13 mouse cellular contexts compared by ENCODE assay signal in the genomic region with DNA sequence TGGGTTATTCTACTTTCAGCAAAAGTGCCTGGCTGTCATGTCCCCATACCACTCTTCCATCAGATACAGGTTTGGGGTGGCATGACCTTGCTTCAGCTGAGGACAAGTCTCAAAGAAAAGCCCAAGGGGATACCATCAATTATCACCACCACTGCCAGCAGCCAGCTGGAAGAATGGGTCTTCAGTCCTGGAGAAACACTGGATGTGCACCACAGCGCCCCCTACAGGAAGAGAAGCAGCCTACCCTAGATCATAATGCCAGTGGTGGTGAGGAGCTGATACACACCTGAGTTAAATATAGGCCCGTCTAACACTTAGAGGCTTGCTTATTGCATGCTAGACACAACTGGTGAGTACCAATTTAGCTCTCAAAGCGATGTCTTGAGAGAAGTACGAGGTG. TPM values are rescaled to one million over a fixed set of nuclear protein-coding genes. Genes with fewer than 3 reads are reported as not detected.
DNase-seq lines count a peak whose midpoint lies in the region; TF ChIP-seq lines count a peak whose summit lies in the region.
"Had no signal": no experiment of that assay in that cellular context is flagged by ENCODE, and none has a peak within 500 bp of the region (broad histone marks: within the 10 kb centered on the region; RNA-seq: fewer than 3 reads in every experiment).

No protein-coding gene starts in this region.

- H3K4me1 ChIP-seq in cerebellum, adult 2 months (ENCODE audit: control insufficient read depth, insufficient read depth, low read length) = peaks cover 3% of the 10 kb centered on the region; the same call in 1 of the 2 replicates
- no peaks in the 10 kb centered on the region; the same call in 1 of the 2 replicates for H3K4me1 ChIP-seq in lung, adult 2 months (ENCODE audit: control insufficient read depth, insufficient read depth, low read length)
- H3K4me1 ChIP-seq in MEL (ENCODE audit: control insufficient read depth in 1 of 2, insufficient read depth in 2 of 2, low read length in 2 of 2) = peaks cover 0 to 5% of the 10 kb centered on the region in 2 experiments; a peak in 3 of 4 replicates

- DNase-seq in cerebellum, adult 2 months = no peak
- no peak for DNase-seq in cerebellum, adult 8-10 months
- no peak for DNase-seq in lung, adult 2 months
- no peak for DNase-seq in lung, postnatal 25 days (ENCODE audit: low spot score)
- DNase-seq in MEL (ENCODE audit: low read depth, low spot score) = peak; percentile 46
- DNase-seq in induced T-regulatory cell, adult 2 months (ENCODE audit: low read depth) = peak; percentile 55
- no peak for DNase-seq in heart, adult 9 months (ENCODE audit: low spot score in 2 of 2)
- DNase-seq in urinary bladder, postnatal 36 days (ENCODE audit: low spot score in 2 of 2) = no peak
- DNase-seq: lung, postnatal 4 days had no signal

- no peak; the same call in 1 of the 2 replicates for TF ChIP-seq RAD21 in MEL (IDR thresholded peaks at IDR 0.05; ENCODE audit: low read depth, low read length)

- no peaks in the 10 kb centered on the region for H3K27me3 ChIP-seq in cerebellum, adult 2 months (ENCODE audit: control insufficient read depth, insufficient read depth, low read length)
- no peaks in the 10 kb centered on the region for H3K27me3 ChIP-seq in MEL (ENCODE audit: control insufficient read depth in 1 of 2, insufficient read depth in 2 of 2, low read length in 2 of 2)
- H3K27me3 ChIP-seq: stomach, embryonic 15.5 days had no signal

- no peaks in the 10 kb centered on the region for H3K36me3 ChIP-seq in MEL (ENCODE audit: control insufficient read depth in 1 of 2, insufficient read depth in 2 of 2, low read length in 2 of 2)
- H3K36me3 ChIP-seq: stomach, embryonic 15.5 days had no signal

- no peaks in the 10 kb centered on the region for H3K9me3 ChIP-seq in MEL (replicated peaks; ENCODE audit: insufficient read depth, low read length)
- H3K9me3 ChIP-seq: stomach, embryonic 15.5 days had no signal

- no peak overlapping the region for H3K27ac ChIP-seq in cerebellum, adult 2 months (ENCODE audit: insufficient read depth, low read length)
- no peak overlapping the region for H3K27ac ChIP-seq in MEL (ENCODE audit: control insufficient read depth, low read depth, low read length)
- H3K27ac ChIP-seq: stomach, embryonic 15.5 days had no signal

- no peak for TF ChIP-seq EP300 in MEL (IDR thresholded peaks at IDR 0.05; ENCODE audit: low read depth in 1 of 2, low read length in 2 of 2)

- H3K4me3 ChIP-seq in cerebellum, adult 2 months (replicated peaks; ENCODE audit: insufficient read depth, low read depth, low read length) = no peak overlapping the region
- H3K4me3 ChIP-seq in lung, adult 2 months (replicated peaks; ENCODE audit: extremely low read depth, low read depth, low read length) = no peak overlapping the region
- H3K4me3 ChIP-seq in MEL (ENCODE audit: control insufficient read depth in 1 of 2, insufficient read depth in 1 of 2, low read depth in 2 of 2, low read length in 2 of 2) = no peak overlapping the region
- H3K4me3 ChIP-seq: stomach, embryonic 15.5 days had no signal

- peak; percentile 39 for TF ChIP-seq CTCF in cerebellum, adult 2 months (IDR thresholded peaks at IDR 0.05; ENCODE audit: borderline replicate concordance, insufficient read depth, low read depth, low read length)
- TF ChIP-seq CTCF in lung, adult 2 months (IDR thresholded peaks at IDR 0.05; ENCODE audit: insufficient read depth, low read length) = peak; percentile 19; the same call in 1 of the 2 replicates
- peak; percentile 64 to 88 (median 68) for TF ChIP-seq CTCF in MEL (IDR thresholded peaks at IDR 0.05 in 2 of 3, conservative IDR thresholded peaks at IDR 0.05 in 1 of 3; ENCODE audit: control insufficient read depth in 1 of 3, insufficient read depth in 1 of 3, low read depth in 2 of 3, low read length in 3 of 3, poor library complexity in 1 of 3, severe bottlenecking in 1 of 3)

- H3K79me2 ChIP-seq in MEL (ENCODE audit: control insufficient read depth, insufficient read depth, low read length, poor library complexity) = no peaks in the 10 kb centered on the region

- TF ChIP-seq POLR2A in cerebellum, adult 2 months (IDR thresholded peaks at IDR 0.05; ENCODE audit: borderline replicate concordance, insufficient read depth, low read length) = no peak
- no peak for TF ChIP-seq POLR2A in lung, adult 2 months (IDR thresholded peaks at IDR 0.05; ENCODE audit: borderline replicate concordance, extremely low read depth, low read depth, low read length)
- no peak for TF ChIP-seq POLR2A in MEL (IDR thresholded peaks at IDR 0.05; ENCODE audit: control insufficient read depth in 1 of 2, insufficient read depth in 1 of 2, low read depth in 1 of 2, low read length in 2 of 2, poor library complexity in 1 of 2)

- WGBS in cerebellum, adult 2 months = 77% methylated on average over 4 of the region's 4 CpGs
- 73% methylated on average over 4 of the region's 4 CpGs for WGBS in lung, adult 2 months

- no peak overlapping the region for H3K9ac ChIP-seq in MEL (ENCODE audit: control insufficient read depth, low read depth, low read length, poor library complexity, severe bottlenecking)
- H3K9ac ChIP-seq: hindbrain, embryonic 14.5 days; stomach, embryonic 15.5 days had no signal

TF ChIP-seq in MEL, 35 proteins besides CTCF, POLR2A, EP300 and RAD21:
- no peak for TF ChIP-seq BHLHE40 (IDR thresholded peaks at IDR 0.05; ENCODE audit: borderline replicate concordance, low read depth, low read length)
- no peak for TF ChIP-seq TCF12 (IDR thresholded peaks at IDR 0.05; ENCODE audit: low read depth, low read length)
- TF ChIP-seq ZC3H11A (IDR thresholded peaks at IDR 0.05; ENCODE audit: low read depth, low read length) = no peak
- no peak for TF ChIP-seq UBTF (IDR thresholded peaks at IDR 0.05; ENCODE audit: borderline replicate concordance, insufficient read depth, low read depth, low read length)
- TF ChIP-seq SMC3 (IDR thresholded peaks at IDR 0.05; ENCODE audit: low read depth, low read length) = 0 out of 2 replicates have a peak, but pooled peaks have one; percentile 12

RNA-seq across cellular contexts. Expression of a gene that starts 26.7 kb away (rescaled TPM):
- 0.75 and 1.1 TPM in 2 replicates for polyA plus RNA-seq in cerebellum, adult 2 months (2012; rRNA removed)
- polyA plus RNA-seq in lung, adult 2 months (2012; rRNA removed) = 0.09 and 0.28 TPM in 2 replicates
- not detected in 2 replicates for total RNA-seq in MEL (2012; rRNA removed)
- not detected for polyA plus RNA-seq in MEL (2012; ENCODE audit: insufficient read depth in 1 of 2, insufficient read length in 2 of 2, low read depth in 1 of 2, low replicate concordance in 2 of 2, missing spikeins in 1 of 2)
- total RNA-seq: heart, adult 8-10 months had no signal
- polyA plus RNA-seq: embryonic facial prominence, embryonic 11.5 days had no signal

RNA-seq across cellular contexts. Expression of a gene that starts 28.3 kb away (rescaled TPM):
- polyA plus RNA-seq in cerebellum, adult 2 months (2012; rRNA removed) = 33.1 and 34.2 TPM in 2 replicates
- 4.8 and 5.5 TPM in 2 replicates for polyA plus RNA-seq in lung, adult 2 months (2012; rRNA removed)
- total RNA-seq in MEL (2012; rRNA removed) = 0.23 and 0.26 TPM in 2 replicates
- under 1 TPM in 1 of 2 experiments, not detected in 1; 0.28 TPM for polyA plus RNA-seq in MEL (2012; ENCODE audit: insufficient read depth in 1 of 2, insufficient read length in 2 of 2, low read depth in 1 of 2, low replicate concordance in 2 of 2, missing spikeins in 1 of 2)

RNA-seq across cellular contexts. Expression of a gene that starts 43.0 kb away (rescaled TPM):
- polyA plus RNA-seq in cerebellum, adult 2 months (2012; rRNA removed) = 66.2 and 70.7 TPM in 2 replicates
- 49.6 and 74.2 TPM in 2 replicates for polyA plus RNA-seq in lung, adult 2 months (2012; rRNA removed)
- 41.9 and 44.4 TPM in 2 replicates for total RNA-seq in MEL (2012; rRNA removed)
- polyA plus RNA-seq in MEL (2012; ENCODE audit: insufficient read depth in 1 of 2, insufficient read length in 2 of 2, low read depth in 1 of 2, low replicate concordance in 2 of 2, missing spikeins in 1 of 2) = 10 to 100 TPM in 1 of 2 experiments, not detected in 1; 56.2 TPM

RNA-seq across cellular contexts. Expression of a gene that starts 43.0 kb away (rescaled TPM):
- 74.0 and 86.5 TPM in 2 replicates for polyA plus RNA-seq in cerebellum, adult 2 months (2012; rRNA removed)
- polyA plus RNA-seq in lung, adult 2 months (2012; rRNA removed) = 6.6 and 26.5 TPM in 2 replicates
- 79.6 and 100 TPM in 2 replicates for total RNA-seq in MEL (2012; rRNA removed)
- polyA plus RNA-seq in MEL (2012; ENCODE audit: insufficient read depth in 1 of 2, insufficient read length in 2 of 2, low read depth in 1 of 2, low replicate concordance in 2 of 2, missing spikeins in 1 of 2) = 100 to 1,000 TPM in 1 of 2 experiments, not detected in 1; 222 TPM

Comparison
In these comparisons a context has a peak if more than half of its experiments do, and no peak if none do; other contexts are left out.
1. DNase-seq: peak in MEL (single experiment) and induced T-regulatory cell, adult 2 months (single experiment); none in cerebellum, adult 2 months (0 of 2), cerebellum, adult 8-10 months (single experiment), lung, adult 2 months (single experiment), lung, postnatal 25 days (single experiment), heart, adult 9 months (0 of 2) and urinary bladder, postnatal 36 days (0 of 2).
2. Peak in every context shown above with its lines, with median percentiles within 50 percentile points of each other: CTCF ChIP-seq.